24 mouse cellular contexts compared by ENCODE assay signal in genomic region chr4:82029237-82029636, GRCm38 (mm10).
A peak's percentile ranks its signal among the peaks of the same experiment; 100 is the strongest.
DNase-seq lines count a peak whose midpoint lies in the region; ATAC-seq lines count a peak whose summit lies in the region.
"Had no signal": no experiment of that assay in that cellular context is flagged by ENCODE, and none has a peak within 500 bp of the region (broad histone marks: within the 10 kb centered on the region; RNA-seq: fewer than 3 reads in every experiment).

No protein-coding gene starts in this region.

- WGBS in limb, embryonic 11.5 days, result 88% methylated on average over 9 of the region's 9 CpGs
- WGBS in limb, embryonic 10.5 days, result 91% methylated on average over 9 of the region's 9 CpGs
- 57% methylated on average over 9 of the region's 9 CpGs for WGBS in embryonic facial prominence, embryonic 15.5 days
- WGBS in limb, embryonic 15.5 days, result 70% methylated on average over 9 of the region's 9 CpGs

- H3K4me3 ChIP-seq in limb, embryonic 11.5 days (ENCODE audit: low read depth, low read length), result no peak overlapping the region
- no peak overlapping the region for H3K4me3 ChIP-seq in limb, embryonic 10.5 days
- H3K4me3 ChIP-seq in embryonic facial prominence, embryonic 15.5 days (replicated peaks), result no peak overlapping the region
- no peak overlapping the region for H3K4me3 ChIP-seq in limb, embryonic 15.5 days
- H3K4me3 ChIP-seq: embryonic facial prominence, embryonic 12.5 days; forebrain, embryonic 10.5 days; forebrain, embryonic 13.5 days; hindbrain, embryonic 12.5 days had no signal

- H3K4me2 ChIP-seq in limb, embryonic 11.5 days (ENCODE audit: low read depth, severe bottlenecking), result no peak overlapping the region
- no peak overlapping the region for H3K4me2 ChIP-seq in embryonic facial prominence, embryonic 15.5 days (replicated peaks)
- H3K4me2 ChIP-seq in limb, embryonic 15.5 days, result no peak overlapping the region
- H3K4me2 ChIP-seq: embryonic facial prominence, embryonic 12.5 days; forebrain, embryonic 13.5 days; heart, embryonic 11.5 days; hindbrain, embryonic 12.5 days had no signal

- no peak overlapping the region for H3K27ac ChIP-seq in limb, embryonic 11.5 days (replicated peaks; ENCODE audit: low read depth, low read length)
- H3K27ac ChIP-seq in limb, embryonic 10.5 days, result no peak overlapping the region
- H3K27ac ChIP-seq in embryonic facial prominence, embryonic 15.5 days (replicated peaks), result no peak overlapping the region
- no peak overlapping the region for H3K27ac ChIP-seq in limb, embryonic 15.5 days
- H3K27ac ChIP-seq: embryonic facial prominence, embryonic 12.5 days; forebrain, embryonic 10.5 days; forebrain, embryonic 13.5 days; hindbrain, embryonic 12.5 days had no signal

- H3K9ac ChIP-seq in limb, embryonic 11.5 days (ENCODE audit: low read length), result no peak overlapping the region
- H3K9ac ChIP-seq in embryonic facial prominence, embryonic 15.5 days, result no peak overlapping the region
- no peak overlapping the region for H3K9ac ChIP-seq in limb, embryonic 15.5 days
- H3K9ac ChIP-seq: embryonic facial prominence, embryonic 12.5 days; forebrain, embryonic 13.5 days; hindbrain, embryonic 12.5 days had no signal

- H3K9me3 ChIP-seq in limb, embryonic 11.5 days (ENCODE audit: control insufficient read depth, low read length), result no peaks in the 10 kb centered on the region
- H3K9me3 ChIP-seq in limb, embryonic 10.5 days (replicated peaks), result no peaks in the 10 kb centered on the region
- H3K9me3 ChIP-seq in embryonic facial prominence, embryonic 15.5 days (replicated peaks), result no peaks in the 10 kb centered on the region
- H3K9me3 ChIP-seq in limb, embryonic 15.5 days, result no peaks in the 10 kb centered on the region
- H3K9me3 ChIP-seq: embryonic facial prominence, embryonic 12.5 days; forebrain, embryonic 10.5 days; forebrain, embryonic 13.5 days; hindbrain, embryonic 12.5 days had no signal

- no peak for DNase-seq in frontal cortex, postnatal 25 days (ENCODE audit: low spot score in 2 of 2)
- peak; percentile 18 for DNase-seq in limb, embryonic 11.5 days (ENCODE audit: low spot score)
- no peak for DNase-seq in limb, embryonic 10.5 days (ENCODE audit: low spot score)
- DNase-seq in kidney, postnatal 10 days, result no peak
- DNase-seq: adrenal gland, postnatal 10 days; adrenal gland, postnatal 36 days; B cell, adult 2 months; cerebellum, adult 18-20 months; cerebellum, adult 9-10 months; cerebellum, postnatal 14 days; gastrocnemius, postnatal 25 days had no signal

- ATAC-seq in frontal cortex, adult (ENCODE audit: low TSS enrichment), result peak; percentile 54
- ATAC-seq in limb, embryonic 11.5 days (ENCODE audit: insufficient number of reproducible peaks, low FRiP score, low TSS enrichment, low read depth), result no peak
- 0 out of 2 replicates have a peak, but pooled peaks have one; percentile 51 for ATAC-seq in embryonic facial prominence, embryonic 15.5 days (ENCODE audit: insufficient number of reproducible peaks, low FRiP score, low TSS enrichment, low read depth)
- peak; percentile 44; the same call in 1 of the 2 replicates for ATAC-seq in limb, embryonic 15.5 days (ENCODE audit: insufficient number of reproducible peaks, low FRiP score, low TSS enrichment, low read depth)
- ATAC-seq: forebrain, embryonic 13.5 days; forebrain, embryonic 16.5 days; hindbrain, embryonic 16.5 days; Patski had no signal

- no peaks in the 10 kb centered on the region for H3K36me3 ChIP-seq in limb, embryonic 11.5 days (ENCODE audit: control insufficient read depth, insufficient read depth, low read length)
- no peaks in the 10 kb centered on the region for H3K36me3 ChIP-seq in limb, embryonic 10.5 days
- no peaks in the 10 kb centered on the region for H3K36me3 ChIP-seq in embryonic facial prominence, embryonic 15.5 days
- no peaks in the 10 kb centered on the region for H3K36me3 ChIP-seq in limb, embryonic 15.5 days
- H3K36me3 ChIP-seq: embryonic facial prominence, embryonic 12.5 days; forebrain, embryonic 10.5 days; G1E; hindbrain, embryonic 12.5 days had no signal

- H3K27me3 ChIP-seq in limb, embryonic 11.5 days (ENCODE audit: control insufficient read depth, insufficient read depth, low read length), result no peaks in the 10 kb centered on the region
- no peaks in the 10 kb centered on the region for H3K27me3 ChIP-seq in limb, embryonic 10.5 days (ENCODE audit: low read depth, poor library complexity, severe bottlenecking)
- no peaks in the 10 kb centered on the region for H3K27me3 ChIP-seq in embryonic facial prominence, embryonic 15.5 days
- H3K27me3 ChIP-seq in limb, embryonic 15.5 days, result no peaks in the 10 kb centered on the region
- H3K27me3 ChIP-seq: CH12.LX; embryonic facial prominence, embryonic 12.5 days; forebrain, embryonic 13.5 days; hindbrain, embryonic 12.5 days; Patski had no signal

- H3K4me1 ChIP-seq in limb, embryonic 11.5 days (ENCODE audit: control insufficient read depth, insufficient read depth, low read length), result no peaks in the 10 kb centered on the region
- H3K4me1 ChIP-seq in limb, embryonic 10.5 days, result peaks cover 13% of the 10 kb centered on the region
- peaks cover 10% of the 10 kb centered on the region; the same call in 1 of the 2 replicates for H3K4me1 ChIP-seq in embryonic facial prominence, embryonic 15.5 days
- peaks cover 13% of the 10 kb centered on the region; the same call in 1 of the 2 replicates for H3K4me1 ChIP-seq in limb, embryonic 15.5 days
